Mouse (Mus musculus): ENCODE results near the gene Mical1. TPM values are rescaled to one million over a fixed set of nuclear protein-coding genes. Genes with fewer than 3 reads are reported as not detected.

The Mical1 gene
- polyA plus RNA-seq (2015; fragmentation: Nextera tagmentation; extraction: Ambion mirVana) = 64.8 and 70.9 TPM in 2 replicates

DNA sequence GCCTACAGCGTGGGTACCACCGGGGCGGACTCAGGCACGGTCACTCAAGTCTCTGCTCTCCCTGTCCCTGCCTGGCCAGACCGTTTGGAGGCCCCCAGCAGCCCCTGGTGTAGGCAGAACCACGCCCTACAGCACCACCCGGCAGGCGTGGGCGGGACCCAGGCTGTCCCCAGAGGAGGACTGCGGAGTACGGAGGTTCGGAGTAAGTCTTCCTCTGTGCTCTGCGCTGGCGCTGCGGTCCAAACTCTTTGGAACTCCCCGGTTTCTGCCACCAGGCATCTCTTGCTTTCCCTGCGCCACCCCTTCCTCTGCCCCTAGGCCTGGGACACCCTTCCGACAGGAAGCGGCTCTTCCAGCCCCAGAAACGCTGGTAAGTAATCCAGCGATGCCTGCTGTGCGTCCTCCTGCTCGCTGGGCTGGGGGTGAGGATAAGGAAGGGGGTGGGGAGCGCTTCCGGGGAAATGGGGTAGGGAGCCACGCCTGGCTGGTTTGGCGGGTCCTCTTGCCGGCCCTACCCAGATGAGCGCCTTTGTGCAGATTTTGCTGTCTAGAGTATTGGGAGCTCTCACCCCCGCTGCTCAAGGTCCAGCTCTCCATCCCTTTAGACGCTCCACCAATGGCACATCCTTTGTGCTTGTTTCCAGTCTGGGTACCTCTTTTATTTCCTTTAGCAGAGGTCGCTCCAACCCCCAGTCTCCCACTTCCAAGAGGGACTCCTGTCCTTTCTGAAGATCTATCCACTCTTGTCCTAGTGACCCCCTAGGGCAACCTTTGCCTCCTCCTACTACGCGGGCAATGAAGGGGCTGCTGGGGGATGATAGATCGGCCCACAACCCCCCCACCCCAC, at the start of gene Mical1:
TSS of gene Mical1 (plus strand) at position 144 of the 847 bp plus-strand sequence.
- peak within 1 kb of the TSS; percentile 66 for H3K4me3 ChIP-seq (ENCODE audit: low read length)
- H3K4me1 ChIP-seq (replicated peaks; ENCODE audit: control insufficient read depth, insufficient read depth, low read length) = peaks cover 33% of the 10 kb centered on the region
- H3K27ac ChIP-seq (ENCODE audit: low read length) = peak within 1 kb of the TSS; percentile 92
- WGBS = 0% methylated on average over 35 of the region's 35 CpGs
- ATAC-seq (ENCODE audit: low read depth) = peak; percentile 78
- no peaks in the 10 kb centered on the region for H3K27me3 ChIP-seq (ENCODE audit: control insufficient read depth, insufficient read depth, low read depth, low read length)
- H3K9me3 ChIP-seq (ENCODE audit: control insufficient read depth, low read length) = no peaks in the 10 kb centered on the region
- peaks cover 10% of the 10 kb centered on the region; the same call in 1 of the 2 replicates for H3K36me3 ChIP-seq (ENCODE audit: control insufficient read depth, insufficient read depth, low read length)
- H3K9ac ChIP-seq (ENCODE audit: low read length) = peak within 1 kb of the TSS; percentile 76
- H3K4me2 ChIP-seq (ENCODE audit: low read depth, low read length) = peak within 1 kb of the TSS; percentile 76

GRCm38 (mm10) chr10:41426368-41426767, 49.7 kb upstream of the Mical1 start:
- no peak overlapping the region for H3K4me3 ChIP-seq (ENCODE audit: low read length)
- H3K36me3 ChIP-seq (ENCODE audit: control insufficient read depth, insufficient read depth, low read length) = no peaks in the 10 kb centered on the region
- no peak overlapping the region for H3K4me2 ChIP-seq (ENCODE audit: low read depth, low read length)
- ATAC-seq (ENCODE audit: low read depth) = no peak
- H3K4me1 ChIP-seq (replicated peaks; ENCODE audit: control insufficient read depth, insufficient read depth, low read length) = no peaks in the 10 kb centered on the region
- no peak overlapping the region for H3K27ac ChIP-seq (ENCODE audit: low read length)
- no peaks in the 10 kb centered on the region for H3K9me3 ChIP-seq (ENCODE audit: control insufficient read depth, low read length)
- 44% methylated on average over 6 of the region's 6 CpGs for WGBS
- no peak overlapping the region for H3K9ac ChIP-seq (ENCODE audit: low read length)
- H3K27me3 ChIP-seq (ENCODE audit: control insufficient read depth, insufficient read depth, low read depth, low read length) = no peaks in the 10 kb centered on the region

DNA sequence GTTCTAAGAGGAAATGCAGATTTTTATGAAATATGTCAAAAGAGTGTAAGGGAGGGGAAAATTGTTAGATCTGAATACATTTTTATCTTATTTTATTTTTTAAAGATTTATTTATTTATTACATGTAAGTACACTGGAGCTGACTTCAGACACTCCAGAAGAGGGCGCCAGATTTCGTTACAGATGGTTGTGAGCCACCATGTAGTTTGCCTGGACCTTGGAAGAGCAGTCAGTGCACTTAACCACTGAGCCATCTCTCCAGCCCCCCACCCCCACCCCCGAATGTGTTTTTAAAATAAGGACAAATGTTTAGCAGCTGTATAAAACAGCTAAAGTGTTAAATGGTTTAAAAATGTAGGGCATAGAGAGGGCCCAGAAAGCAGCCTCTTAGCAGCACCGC, 41.5 kb upstream of the Mical1 start:
- no peak; the same call in 1 of the 2 replicates for ATAC-seq (ENCODE audit: low read depth)
- no peak overlapping the region for H3K4me3 ChIP-seq (ENCODE audit: low read length)
- no peaks in the 10 kb centered on the region for H3K9me3 ChIP-seq (ENCODE audit: control insufficient read depth, low read length)
- H3K27ac ChIP-seq (ENCODE audit: low read length) = no peak overlapping the region
- 28% methylated on average over 4 of the region's 4 CpGs for WGBS
- H3K4me2 ChIP-seq (ENCODE audit: low read depth, low read length) = no peak overlapping the region
- H3K9ac ChIP-seq (ENCODE audit: low read length) = no peak overlapping the region
- no peaks in the 10 kb centered on the region for H3K27me3 ChIP-seq (ENCODE audit: control insufficient read depth, insufficient read depth, low read depth, low read length)
- no peaks in the 10 kb centered on the region for H3K4me1 ChIP-seq (replicated peaks; ENCODE audit: control insufficient read depth, insufficient read depth, low read length)
- no peaks in the 10 kb centered on the region for H3K36me3 ChIP-seq (ENCODE audit: control insufficient read depth, insufficient read depth, low read length)

- Histone ChIP-seq H3K27me3 (ENCODE audit: control insufficient read depth, insufficient read depth, low read depth, low read length) (no peaks in the 10 kb centered on the region), H3K4me1 (replicated peaks; ENCODE audit: control insufficient read depth, insufficient read depth, low read length) (no peaks in the 10 kb centered on the region), H3K9me3 (ENCODE audit: control insufficient read depth, low read length) (no peaks in the 10 kb centered on the region), H3K4me3 (ENCODE audit: low read length) (no peak overlapping the region), H3K9ac (ENCODE audit: low read length) (no peak overlapping the region), H3K4me2 (ENCODE audit: low read depth, low read length) (no peak overlapping the region), H3K36me3 (ENCODE audit: control insufficient read depth, insufficient read depth, low read length) (no peaks in the 10 kb centered on the region), H3K27ac (ENCODE audit: low read length) (no peak overlapping the region)
- WGBS = 17% methylated on average over 3 of the region's 3 CpGs
- ATAC-seq (ENCODE audit: low read depth) = no peak
Measured at GRCm38 (mm10) chr10:41435141-41435540, 41.0 kb upstream of the Mical1 start.

- Histone ChIP-seq H3K4me1 (replicated peaks; ENCODE audit: control insufficient read depth, insufficient read depth, low read length) (peaks cover 7% of the 10 kb centered on the region; the same call in 1 of the 2 replicates), H3K27me3 (ENCODE audit: control insufficient read depth, insufficient read depth, low read depth, low read length) (no peaks in the 10 kb centered on the region), H3K9me3 (ENCODE audit: control insufficient read depth, low read length) (no peaks in the 10 kb centered on the region), H3K36me3 (ENCODE audit: control insufficient read depth, insufficient read depth, low read length) (0 out of 2 replicates have a peak, but pooled peaks cover 6% of the 10 kb centered on the region), H3K9ac (ENCODE audit: low read length) (no peak overlapping the region), H3K4me3 (ENCODE audit: low read length) (no peak overlapping the region), H3K27ac (ENCODE audit: low read length) (no peak overlapping the region), H3K4me2 (ENCODE audit: low read depth, low read length) (no peak overlapping the region)
- 50% methylated on average over 1 of the region's 1 CpGs for WGBS
- no peak for ATAC-seq (ENCODE audit: low read depth)
Measured at GRCm38 (mm10) chr10:41448216-41448615, 27.9 kb upstream of the Mical1 start.

GRCm38 (mm10) chr10:41449684-41450083, 26.4 kb upstream of the Mical1 start:
- peak; percentile 64 for ATAC-seq (ENCODE audit: low read depth)
- Histone ChIP-seq H3K4me1 (replicated peaks; ENCODE audit: control insufficient read depth, insufficient read depth, low read length) (peaks cover 7% of the 10 kb centered on the region; the same call in 1 of the 2 replicates), H3K36me3 (ENCODE audit: control insufficient read depth, insufficient read depth, low read length) (0 out of 2 replicates have a peak, but pooled peaks cover 6% of the 10 kb centered on the region), H3K27ac (ENCODE audit: low read length) (peak overlapping the region; percentile 73), H3K27me3 (ENCODE audit: control insufficient read depth, insufficient read depth, low read depth, low read length) (no peaks in the 10 kb centered on the region), H3K4me2 (ENCODE audit: low read depth, low read length) (peak overlapping the region; percentile 82), H3K9ac (ENCODE audit: low read length) (peak overlapping the region; percentile 89), H3K9me3 (ENCODE audit: control insufficient read depth, low read length) (no peaks in the 10 kb centered on the region), H3K4me3 (ENCODE audit: low read length) (peak overlapping the region; percentile 84)
- WGBS = 8% methylated on average over 14 of the region's 14 CpGs

DNA sequence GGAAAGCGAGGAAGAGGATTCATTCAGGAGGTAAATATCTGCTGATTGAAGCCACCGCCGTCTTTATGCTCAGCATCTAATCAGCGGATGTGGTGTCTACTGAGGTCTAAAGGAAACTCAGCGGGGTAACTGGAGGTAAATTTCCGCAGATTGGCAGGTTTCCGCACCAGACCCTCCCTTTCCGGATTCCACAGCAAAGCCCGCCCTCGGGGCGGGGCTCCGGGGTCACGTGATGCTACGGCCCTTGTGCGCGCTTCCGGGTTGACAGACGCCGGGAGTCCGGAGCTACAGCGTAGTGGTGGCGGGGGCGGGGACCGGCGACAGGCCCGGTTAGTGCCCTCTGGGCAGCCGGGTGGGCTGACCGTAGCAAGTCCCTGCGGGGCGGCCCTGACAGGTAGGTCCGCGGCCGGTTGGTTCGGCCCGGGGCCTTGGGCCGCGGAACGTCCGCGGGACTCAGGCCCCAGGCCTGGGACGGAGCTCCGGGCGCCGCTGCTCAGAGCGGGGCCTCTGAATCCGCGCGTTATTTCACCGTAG, 25.9 kb upstream of the Mical1 start, which contains the start of gene Zbtb24:
TSS of gene Zbtb24 (plus strand) at position 247 of the 534 bp plus-strand sequence.
- H3K9ac ChIP-seq (ENCODE audit: low read length) = peak within 1 kb of the TSS; percentile 89
- H3K9me3 ChIP-seq (ENCODE audit: control insufficient read depth, low read length) = no peaks in the 10 kb centered on the region
- H3K4me2 ChIP-seq (ENCODE audit: low read depth, low read length) = peak within 1 kb of the TSS; percentile 82
- H3K27ac ChIP-seq (ENCODE audit: low read length) = peak within 1 kb of the TSS; percentile 73
- WGBS = under 1% methylated on average over 49 of the region's 49 CpGs
- ATAC-seq (ENCODE audit: low read depth) = peak; percentile 97
- H3K4me1 ChIP-seq (replicated peaks; ENCODE audit: control insufficient read depth, insufficient read depth, low read length) = peaks cover 7% of the 10 kb centered on the region; the same call in 1 of the 2 replicates
- H3K4me3 ChIP-seq (ENCODE audit: low read length) = peak within 1 kb of the TSS; percentile 84
- 0 out of 2 replicates have a peak, but pooled peaks cover 8% of the 10 kb centered on the region for H3K36me3 ChIP-seq (ENCODE audit: control insufficient read depth, insufficient read depth, low read length)
- H3K27me3 ChIP-seq (ENCODE audit: control insufficient read depth, insufficient read depth, low read depth, low read length) = no peaks in the 10 kb centered on the region

GRCm38 (mm10) chr10:41450780-41451522, 25.2 kb upstream of the Mical1 start:
- 44% methylated on average over 18 of the region's 18 CpGs for WGBS
- peak; percentile 12; the same call in 1 of the 2 replicates for ATAC-seq (ENCODE audit: low read depth)
- no peaks in the 10 kb centered on the region for H3K9me3 ChIP-seq (ENCODE audit: control insufficient read depth, low read length)
- H3K27me3 ChIP-seq (ENCODE audit: control insufficient read depth, insufficient read depth, low read depth, low read length) = no peaks in the 10 kb centered on the region
- H3K4me1 ChIP-seq (replicated peaks; ENCODE audit: control insufficient read depth, insufficient read depth, low read length) = peaks cover 7% of the 10 kb centered on the region; the same call in 1 of the 2 replicates
- peak overlapping the region; percentile 63; the same call in 1 of the 2 replicates for H3K27ac ChIP-seq (ENCODE audit: low read length)
- peak overlapping the region; percentile 84 for H3K4me3 ChIP-seq (ENCODE audit: low read length)
- peak overlapping the region; percentile 56 for H3K4me2 ChIP-seq (ENCODE audit: low read depth, low read length)
- H3K36me3 ChIP-seq (ENCODE audit: control insufficient read depth, insufficient read depth, low read length) = peaks cover 10% of the 10 kb centered on the region
- H3K9ac ChIP-seq (ENCODE audit: low read length) = peak overlapping the region; percentile 89

All from lung, embryonic 16.5 days (tissue).